Mouse (Mus musculus) lung, postnatal 0 days (tissue): Measurements from ENCODE around the gene Fam208a.

Experiments
- CTCF ChIP-seq: IDR thresholded peaks from 2 replicates; pipeline ENCODE4 v1.5.1; 2016; ENCODE audit warnings: antibody characterized with exemption, mild to moderate bottlenecking
- EP300 ChIP-seq: IDR thresholded peaks from 2 replicates; pipeline ENCODE4 v1.6.1; 2016; ENCODE audit warnings: antibody characterized with exemption, mild to moderate bottlenecking, control low read depth

DNA sequence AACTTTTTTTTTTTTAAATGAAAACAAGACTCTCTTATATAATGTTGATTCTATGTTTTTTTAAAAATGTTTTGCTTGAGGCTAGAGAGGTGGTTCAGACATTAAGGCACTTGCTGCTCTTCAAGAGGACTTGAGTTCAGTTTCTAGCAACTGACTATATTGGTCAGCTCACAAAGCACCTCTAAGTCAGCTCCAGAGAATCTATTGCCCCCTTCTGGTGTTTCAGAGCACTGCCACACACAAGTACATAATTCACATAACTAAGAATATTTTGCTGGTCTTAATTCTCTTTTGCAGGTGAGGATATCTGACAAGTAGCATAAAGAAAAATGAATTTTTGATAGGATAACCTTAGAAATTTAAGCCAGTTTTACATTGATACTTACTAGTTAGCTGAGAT, 12.3 kb downstream of the Fam208a start:
- TF ChIP-seq CTCF = peak; percentile 56
- no peak for TF ChIP-seq EP300
